Mouse (Mus musculus): Measurements from ENCODE around the gene Wdr82. TPM values are rescaled to one million over a fixed set of nuclear protein-coding genes. Genes with fewer than 3 reads are reported as not detected.

Wdr82 gene
- 240 and 243 TPM in 2 replicates for total RNA-seq (2014; rRNA removed)
- polyA plus RNA-seq (2015; fragmentation: Nextera tagmentation; extraction: Ambion mirVana) = 29.1 and 32.6 TPM in 2 replicates

DNA sequence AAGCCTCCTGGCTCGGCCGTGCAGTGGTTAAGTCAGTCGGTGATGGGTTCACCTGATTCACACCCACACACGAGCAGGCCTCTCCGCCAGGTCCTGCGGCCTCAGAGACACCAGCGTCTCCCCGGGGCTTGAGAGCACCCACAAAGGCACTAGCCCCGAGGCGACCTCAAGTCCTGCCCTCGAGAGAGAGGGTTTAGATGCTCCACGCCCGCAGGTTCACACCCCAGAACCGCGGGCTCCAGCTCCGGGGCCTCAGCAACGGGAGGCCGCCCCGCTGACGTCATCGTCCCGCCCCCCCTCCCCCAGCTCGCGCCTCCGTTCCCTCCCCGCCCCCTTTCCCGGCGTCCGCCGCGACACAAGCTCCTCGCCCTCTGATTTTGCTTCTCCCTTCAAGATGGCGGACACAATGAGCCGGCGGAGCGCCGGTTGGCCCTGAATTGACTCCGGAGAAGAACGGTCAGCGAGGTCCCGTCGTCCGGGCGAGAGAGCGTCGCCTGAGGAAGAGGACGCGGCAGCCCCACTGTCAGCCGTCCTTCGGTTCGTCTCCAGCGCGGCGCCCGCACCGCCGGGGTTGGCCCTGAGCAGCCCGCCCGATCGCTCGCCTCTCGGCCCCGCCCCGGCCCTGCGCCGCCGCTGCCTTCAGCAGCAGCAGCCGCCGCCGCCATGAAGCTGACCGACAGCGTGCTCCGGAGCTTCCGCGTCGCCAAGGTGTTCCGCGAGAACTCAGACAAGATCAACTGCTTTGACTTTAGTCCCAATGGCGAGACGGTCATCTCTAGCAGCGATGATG, at the start of gene Wdr82:
Gene Wdr82, plus strand, starts transcription at position 373 of the 790 bp plus-strand sequence.
- no peaks in the 10 kb centered on the region for H3K9me3 ChIP-seq (ENCODE audit: low read length)
- H3K4me2 ChIP-seq (ENCODE audit: low read depth, low read length) = peak within 1 kb of the TSS; percentile 88
- peak within 1 kb of the TSS; percentile 83 for H3K4me3 ChIP-seq (ENCODE audit: low read length)
- H3K9ac ChIP-seq (replicated peaks; ENCODE audit: low read length) = peak within 1 kb of the TSS; percentile 83
- peak; percentile 94 for ATAC-seq
- H3K27me3 ChIP-seq (ENCODE audit: insufficient read depth, low read length) = no peaks in the 10 kb centered on the region
- peak; percentile 95 for DNase-seq (ENCODE audit: low spot score)
- TF ChIP-seq CTCF (IDR thresholded peaks at IDR 0.05; ENCODE audit: low read depth) = no peak
- H3K4me1 ChIP-seq (ENCODE audit: insufficient read depth, low read length) = peaks cover 19% of the 10 kb centered on the region
- WGBS = under 1% methylated on average over 73 of the region's 81 CpGs
- H3K27ac ChIP-seq = peak within 1 kb of the TSS; percentile 97
- no peaks in the 10 kb centered on the region for H3K36me3 ChIP-seq (ENCODE audit: insufficient read depth, low read length)

DNA sequence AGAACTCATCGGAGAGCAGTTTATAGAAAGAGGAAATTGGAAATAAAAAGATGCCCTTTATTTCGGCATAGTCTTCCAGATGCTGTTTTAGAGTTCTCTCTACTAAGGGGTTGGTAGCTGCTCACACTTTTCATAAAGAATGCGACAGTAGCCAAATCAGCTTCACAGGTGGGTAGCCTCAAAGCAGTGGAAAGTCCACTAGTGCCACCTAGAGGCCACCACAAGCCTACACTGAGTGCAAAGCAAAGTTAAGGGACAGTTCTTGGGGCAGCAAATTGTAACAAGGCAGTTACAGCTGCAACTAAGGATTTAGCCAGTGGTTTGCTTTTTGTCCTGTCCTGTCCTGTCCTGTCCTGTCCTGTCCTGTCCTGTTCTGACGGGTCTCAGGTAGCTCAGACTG, 47.1 kb upstream of the Wdr82 start:
- H3K4me3 ChIP-seq (ENCODE audit: low read length) = no peak overlapping the region
- WGBS = 47% methylated on average over 4 of the region's 4 CpGs
- DNase-seq (ENCODE audit: low spot score) (peak; percentile 76), ATAC-seq (no peak; the same call in 1 of the 2 replicates)
- no peaks in the 10 kb centered on the region for H3K36me3 ChIP-seq (ENCODE audit: insufficient read depth, low read length)
- peak; percentile 83 for TF ChIP-seq CTCF (IDR thresholded peaks at IDR 0.05; ENCODE audit: low read depth)
- H3K9me3 ChIP-seq (ENCODE audit: low read length) = no peaks in the 10 kb centered on the region
- peaks cover 15% of the 10 kb centered on the region for H3K4me1 ChIP-seq (ENCODE audit: insufficient read depth, low read length)
- no peak overlapping the region for H3K9ac ChIP-seq (replicated peaks; ENCODE audit: low read length)
- H3K4me2 ChIP-seq (ENCODE audit: low read depth, low read length) = no peak overlapping the region
- H3K27me3 ChIP-seq (ENCODE audit: insufficient read depth, low read length) = no peaks in the 10 kb centered on the region
- no peak overlapping the region for H3K27ac ChIP-seq

DNA sequence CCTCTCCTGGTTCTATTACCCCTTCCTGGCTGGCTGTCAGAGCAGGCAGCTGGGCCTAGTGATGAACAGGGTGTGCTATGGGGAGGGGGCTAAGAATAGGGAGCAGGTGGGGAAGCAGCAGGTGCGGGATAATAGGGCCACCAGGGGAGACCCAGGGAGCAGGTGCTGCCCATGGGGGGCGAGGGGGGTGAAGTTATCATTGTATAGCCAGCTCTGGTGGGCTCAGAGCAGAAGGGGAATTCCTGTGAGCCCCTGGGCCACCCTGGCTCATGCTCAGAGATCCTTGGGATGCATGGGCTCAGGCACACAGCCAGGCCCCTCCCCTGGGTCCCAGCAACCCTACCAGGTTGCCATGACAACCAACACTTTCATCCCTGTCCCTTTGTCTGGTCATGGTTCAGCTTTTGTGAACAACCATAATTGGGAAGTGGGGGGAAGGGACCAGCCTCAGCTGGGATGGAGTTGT, 43.9 kb upstream of the Wdr82 start:
- no peak overlapping the region for H3K4me2 ChIP-seq (ENCODE audit: low read depth, low read length)
- H3K4me1 ChIP-seq (ENCODE audit: insufficient read depth, low read length) = peaks cover 11% of the 10 kb centered on the region
- H3K4me3 ChIP-seq (ENCODE audit: low read length) = no peak overlapping the region
- peak overlapping the region; percentile 42 for H3K27ac ChIP-seq
- peak; percentile 87 for DNase-seq (ENCODE audit: low spot score)
- TF ChIP-seq CTCF (IDR thresholded peaks at IDR 0.05; ENCODE audit: low read depth) = no peak
- 16% methylated on average over 2 of the region's 2 CpGs for WGBS
- H3K36me3 ChIP-seq (ENCODE audit: insufficient read depth, low read length) = no peaks in the 10 kb centered on the region
- H3K27me3 ChIP-seq (ENCODE audit: insufficient read depth, low read length) = no peaks in the 10 kb centered on the region
- H3K9ac ChIP-seq (replicated peaks; ENCODE audit: low read length) = no peak overlapping the region
- H3K9me3 ChIP-seq (ENCODE audit: low read length) = no peaks in the 10 kb centered on the region
- peak; percentile 90 for ATAC-seq

DNA sequence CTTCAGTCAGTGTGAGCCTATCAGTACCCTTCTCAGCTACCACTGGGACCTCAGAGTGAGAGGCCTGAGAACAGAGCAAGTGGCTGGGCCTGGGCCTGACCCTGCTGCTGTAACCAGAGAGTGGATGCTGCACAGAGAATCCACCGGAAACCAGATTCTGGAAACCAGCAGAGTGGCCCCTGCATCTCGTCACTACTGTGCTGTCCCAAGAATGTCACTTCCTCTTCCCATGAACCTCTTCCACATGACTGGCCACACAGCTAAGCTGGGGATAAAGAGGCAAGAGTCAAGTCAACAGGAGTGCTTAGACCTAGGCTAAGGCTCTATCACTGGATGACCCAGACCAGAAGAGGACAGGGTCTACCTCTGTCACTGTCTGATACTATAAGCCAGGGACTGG, 41.7 kb upstream of the Wdr82 start:
- Histone ChIP-seq H3K9ac (replicated peaks; ENCODE audit: low read length) (no peak overlapping the region), H3K9me3 (ENCODE audit: low read length) (no peaks in the 10 kb centered on the region), H3K4me2 (ENCODE audit: low read depth, low read length) (no peak overlapping the region), H3K27me3 (ENCODE audit: insufficient read depth, low read length) (no peaks in the 10 kb centered on the region), H3K4me1 (ENCODE audit: insufficient read depth, low read length) (peaks cover 11% of the 10 kb centered on the region), H3K36me3 (ENCODE audit: insufficient read depth, low read length) (no peaks in the 10 kb centered on the region), H3K4me3 (ENCODE audit: low read length) (no peak overlapping the region), H3K27ac (no peak overlapping the region)
- no peak for TF ChIP-seq CTCF (IDR thresholded peaks at IDR 0.05; ENCODE audit: low read depth)
- no peak for ATAC-seq
- no peak for DNase-seq (ENCODE audit: low spot score)
- 87% methylated on average over 2 of the region's 2 CpGs for WGBS

DNA sequence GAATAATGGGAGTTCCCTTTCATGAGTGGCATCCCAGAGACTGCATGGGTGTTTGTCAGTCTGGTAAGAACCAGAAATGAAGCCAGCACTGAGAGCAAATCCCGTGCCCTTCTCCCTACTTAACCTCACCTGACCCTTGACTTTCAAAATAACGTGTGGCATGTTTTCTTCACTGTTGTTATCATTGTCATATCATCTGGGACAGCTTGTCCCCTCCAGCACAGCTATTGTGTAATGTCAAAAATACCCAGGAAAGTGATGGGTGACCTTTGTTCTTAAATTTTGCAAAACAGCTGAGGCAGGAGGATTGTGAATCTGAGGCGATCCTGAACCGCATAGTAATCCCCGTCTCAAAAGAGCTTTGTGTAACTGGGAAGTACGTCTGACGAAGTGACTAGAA, 40.5 kb upstream of the Wdr82 start:
- no peak overlapping the region for H3K9ac ChIP-seq (replicated peaks; ENCODE audit: low read length)
- H3K4me2 ChIP-seq (ENCODE audit: low read depth, low read length) = no peak overlapping the region
- H3K9me3 ChIP-seq (ENCODE audit: low read length) = no peaks in the 10 kb centered on the region
- TF ChIP-seq CTCF (IDR thresholded peaks at IDR 0.05; ENCODE audit: low read depth) = no peak
- peaks cover 11% of the 10 kb centered on the region for H3K4me1 ChIP-seq (ENCODE audit: insufficient read depth, low read length)
- no peak overlapping the region for H3K4me3 ChIP-seq (ENCODE audit: low read length)
- WGBS = 85% methylated on average over 7 of the region's 7 CpGs
- no peaks in the 10 kb centered on the region for H3K27me3 ChIP-seq (ENCODE audit: insufficient read depth, low read length)
- no peaks in the 10 kb centered on the region for H3K36me3 ChIP-seq (ENCODE audit: insufficient read depth, low read length)
- ATAC-seq (no peak), DNase-seq (ENCODE audit: low spot score) (no peak)
- H3K27ac ChIP-seq = no peak overlapping the region

DNA sequence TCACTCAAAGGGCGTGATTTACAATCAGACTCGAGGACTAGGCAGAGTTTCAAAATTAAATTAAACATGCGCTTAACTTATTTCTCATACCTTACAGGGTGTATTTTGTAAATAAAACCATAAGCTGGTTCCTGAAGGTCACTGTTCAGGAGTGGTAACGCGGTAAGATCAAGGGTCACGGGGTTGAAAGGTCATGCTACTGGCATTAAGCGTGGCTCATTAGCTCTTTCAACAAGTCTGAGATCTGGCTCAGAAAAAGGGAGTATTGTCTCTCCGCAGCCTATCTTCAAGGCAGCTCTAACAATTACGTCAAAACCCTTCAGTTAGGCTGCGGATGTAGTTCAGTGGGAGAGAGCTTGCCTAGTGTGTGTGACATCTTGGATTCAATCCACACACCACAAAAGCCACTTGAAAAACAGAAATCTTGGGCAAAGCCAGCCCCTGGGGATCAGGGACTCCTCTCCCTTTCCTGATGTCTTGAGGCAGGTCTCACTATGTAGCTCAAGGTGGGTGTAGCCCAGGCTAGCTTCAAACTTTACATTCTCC, 33.0 kb upstream of the Wdr82 start:
- Histone ChIP-seq H3K9ac (replicated peaks; ENCODE audit: low read length) (no peak overlapping the region), H3K9me3 (ENCODE audit: low read length) (no peaks in the 10 kb centered on the region), H3K4me2 (ENCODE audit: low read depth, low read length) (no peak overlapping the region), H3K4me3 (ENCODE audit: low read length) (no peak overlapping the region), H3K27ac (no peak overlapping the region), H3K4me1 (ENCODE audit: insufficient read depth, low read length) (no peaks in the 10 kb centered on the region), H3K27me3 (ENCODE audit: insufficient read depth, low read length) (no peaks in the 10 kb centered on the region), H3K36me3 (ENCODE audit: insufficient read depth, low read length) (no peaks in the 10 kb centered on the region)
- TF ChIP-seq CTCF (IDR thresholded peaks at IDR 0.05; ENCODE audit: low read depth) = no peak
- no peak for ATAC-seq
- DNase-seq (ENCODE audit: low spot score) = no peak
- 40% methylated on average over 10 of the region's 10 CpGs for WGBS

DNA sequence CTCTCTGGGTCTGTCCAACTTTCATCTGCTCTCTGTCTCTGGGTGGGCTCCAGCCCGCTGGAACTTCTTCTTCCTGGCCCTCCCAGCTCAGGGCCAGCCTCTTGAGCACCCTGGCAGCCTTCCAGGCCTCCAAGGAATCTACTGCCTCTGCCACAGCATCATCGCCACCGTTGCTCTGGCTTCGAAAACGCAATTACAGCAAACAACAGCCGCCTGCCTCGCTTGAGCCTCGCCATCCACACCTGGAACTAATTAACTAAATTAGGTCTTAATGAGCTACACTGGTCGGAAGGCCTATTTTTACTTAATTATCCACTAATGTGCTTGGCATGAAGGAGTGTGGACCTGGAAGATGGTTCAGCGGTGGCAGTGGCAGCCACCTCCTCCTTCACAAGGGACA, 31.0 kb upstream of the Wdr82 start:
- ATAC-seq (peak; percentile 63; the same call in 1 of the 2 replicates), DNase-seq (ENCODE audit: low spot score) (peak; percentile 76)
- H3K9me3 ChIP-seq (ENCODE audit: low read length) = no peaks in the 10 kb centered on the region
- H3K27ac ChIP-seq = no peak overlapping the region
- no peak overlapping the region for H3K9ac ChIP-seq (replicated peaks; ENCODE audit: low read length)
- no peak for TF ChIP-seq CTCF (IDR thresholded peaks at IDR 0.05; ENCODE audit: low read depth)
- 20% methylated on average over 10 of the region's 10 CpGs for WGBS
- no peak overlapping the region for H3K4me3 ChIP-seq (ENCODE audit: low read length)
- no peak overlapping the region for H3K4me2 ChIP-seq (ENCODE audit: low read depth, low read length)
- no peaks in the 10 kb centered on the region for H3K27me3 ChIP-seq (ENCODE audit: insufficient read depth, low read length)
- H3K36me3 ChIP-seq (ENCODE audit: insufficient read depth, low read length) = no peaks in the 10 kb centered on the region
- no peaks in the 10 kb centered on the region for H3K4me1 ChIP-seq (ENCODE audit: insufficient read depth, low read length)

Data from hindbrain, postnatal 0 days (tissue).